Mouse (Mus musculus) spleen, postnatal 10 days (tissue): Measurements from ENCODE around the gene Prkce.

Source experiments
- DNase-seq, 2 experiments: peaks; one replicate each; pipeline ENCODE4 v3.0.0; 2021 to 2022; ENCODE audit warnings: low spot score in 2 of 2

The Prkce gene

DNA sequence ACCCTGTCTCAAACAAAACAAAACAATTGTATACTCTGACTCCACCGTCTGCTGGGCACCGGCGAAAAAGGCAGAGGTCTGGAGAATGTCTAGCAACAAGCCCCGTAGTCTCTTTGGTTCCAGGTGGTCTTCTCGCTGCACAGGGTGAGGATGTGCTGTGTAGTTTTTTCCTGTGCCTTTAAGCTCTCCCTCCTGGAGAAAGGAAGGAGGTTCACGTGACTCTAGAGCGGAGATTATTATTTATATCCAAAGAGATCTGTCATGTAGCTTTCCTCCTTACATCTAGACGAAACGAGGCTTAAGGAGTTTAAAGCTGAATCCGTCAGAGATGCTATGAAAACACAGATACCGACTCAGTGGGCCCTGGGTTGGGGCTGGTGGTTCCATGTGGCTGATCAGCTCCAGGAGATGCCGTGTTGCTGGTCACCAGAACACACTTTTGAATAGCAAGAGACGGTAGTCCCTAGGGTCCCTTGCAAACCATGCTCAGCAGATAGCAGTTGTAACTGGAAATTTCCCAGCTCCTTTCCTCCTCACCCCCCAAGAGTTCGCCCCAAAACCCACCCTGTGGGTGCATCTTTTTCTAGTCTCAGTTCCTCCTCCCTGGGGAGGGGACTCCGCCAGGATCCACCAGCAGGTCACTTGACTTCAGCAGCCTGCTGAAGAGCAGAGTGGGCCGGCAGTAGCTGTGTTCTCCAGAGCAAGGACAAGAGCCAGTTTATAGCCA is 196.9 kb downstream of the Prkce start:
- DNase-seq: no peak

DNA sequence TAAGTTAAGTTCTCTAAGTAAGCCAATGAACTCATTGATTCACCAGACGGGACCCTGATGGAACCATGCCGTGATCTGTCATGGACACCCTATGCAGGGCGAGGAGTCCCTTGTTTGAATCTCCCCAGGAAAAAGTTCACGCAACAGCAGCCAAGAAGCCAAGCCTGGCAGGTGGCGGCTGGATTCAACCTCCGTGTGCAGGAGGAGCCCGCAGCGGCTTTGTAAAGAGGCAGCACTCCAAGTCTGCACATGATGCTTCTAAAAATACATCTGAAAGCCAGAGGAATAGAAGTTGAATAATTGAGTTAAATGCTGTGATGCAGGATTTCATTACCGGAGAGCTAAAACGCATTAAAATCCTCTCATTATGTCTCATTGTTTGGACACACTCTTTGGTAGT is 199.3 kb downstream of the Prkce start:
- no peak for DNase-seq

DNA sequence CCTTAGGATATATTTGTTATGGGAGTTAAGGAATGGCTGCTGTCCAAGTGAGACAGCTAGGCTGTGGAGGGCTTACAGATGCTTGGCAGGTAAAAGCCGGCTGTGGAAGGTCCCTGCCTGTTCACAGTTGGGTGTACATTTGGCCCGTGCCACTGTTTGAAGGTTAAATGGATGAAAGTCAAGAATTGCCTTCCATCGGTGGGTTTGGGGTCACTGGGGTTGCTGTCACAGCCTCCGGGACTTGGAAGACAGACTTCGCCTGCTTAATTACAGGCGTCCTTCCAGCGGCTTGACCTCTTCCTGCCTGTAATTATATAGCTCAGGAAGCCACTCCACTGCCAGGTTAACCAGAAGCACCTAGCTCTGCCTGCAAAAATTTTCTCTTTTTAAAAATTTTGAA is 200.1 kb downstream of the Prkce start:
- no peak for DNase-seq

DNA sequence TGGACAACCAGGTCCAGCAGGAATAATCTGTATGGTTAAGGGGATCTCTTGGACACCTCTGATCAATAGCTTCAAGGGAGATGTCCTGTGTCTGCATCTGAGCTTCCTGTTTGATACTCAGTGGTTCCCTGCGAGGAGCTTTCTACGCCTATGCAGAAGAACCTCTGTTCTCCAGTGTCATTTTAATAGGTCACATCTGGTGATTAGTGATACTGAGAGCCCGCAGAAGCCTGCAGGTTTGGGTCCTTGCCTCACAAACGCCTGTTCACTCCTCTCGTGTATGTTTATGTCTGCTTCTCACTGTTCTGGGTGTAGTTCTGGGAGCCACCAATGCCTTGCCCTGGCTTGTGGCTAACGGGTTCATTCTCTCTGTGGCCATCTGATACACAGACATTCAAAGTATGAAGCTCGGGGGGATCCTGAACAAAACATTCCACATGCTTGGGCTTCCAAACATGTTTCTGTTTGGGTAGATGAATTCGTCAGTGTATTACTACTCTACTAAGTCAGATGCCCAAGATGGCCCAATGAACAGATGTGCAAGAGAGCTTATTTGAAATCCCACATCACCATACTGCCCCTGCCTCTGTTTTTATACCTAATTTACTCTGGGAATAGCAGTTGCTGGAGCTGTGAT is 202.6 kb downstream of the Prkce start:
- no peak for DNase-seq

DNA sequence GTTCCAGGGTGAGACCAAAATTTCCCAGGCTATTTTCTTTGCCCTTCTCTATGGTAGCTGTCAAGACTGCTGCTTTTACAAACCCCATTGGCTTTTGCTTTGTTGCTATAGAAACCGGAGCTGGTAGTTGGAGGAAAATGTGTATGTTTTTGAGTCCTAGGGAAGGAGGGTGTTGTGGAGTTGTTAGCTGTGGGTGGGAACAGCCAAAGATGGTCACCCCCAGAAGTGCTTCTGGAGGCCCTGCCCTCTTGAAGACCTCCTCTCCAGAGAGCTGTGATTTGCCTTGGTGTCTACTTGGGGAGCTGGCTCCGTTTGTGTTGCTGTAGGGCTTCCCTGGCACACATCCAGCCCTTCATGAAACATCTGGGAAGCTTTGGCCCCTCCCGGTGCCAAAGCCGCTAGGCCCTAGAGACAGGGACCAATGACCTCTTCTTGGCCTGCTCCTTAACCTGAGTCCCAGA is 203.5 kb downstream of the Prkce start:
- no peak for DNase-seq

DNA sequence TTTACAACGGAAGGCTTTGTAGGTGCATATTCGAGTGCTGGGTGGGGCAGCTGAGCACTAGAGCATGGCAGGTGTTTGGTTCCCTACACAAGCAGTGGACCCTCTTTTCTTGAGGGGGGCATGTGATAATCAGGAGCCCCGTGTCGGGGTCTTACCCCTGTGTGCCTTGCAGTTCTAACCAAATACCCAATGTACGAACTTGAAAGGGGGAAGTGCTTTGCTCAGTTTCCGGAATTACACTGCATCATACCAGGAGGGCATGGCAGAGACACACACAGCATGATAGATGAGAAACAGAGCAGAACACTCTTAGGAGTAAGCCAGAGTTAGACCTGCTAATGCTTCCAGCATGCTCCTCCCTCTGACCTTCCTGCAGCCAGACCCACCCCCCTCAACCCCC is 208.8 kb downstream of the Prkce start:
- DNase-seq: no peak

DNA sequence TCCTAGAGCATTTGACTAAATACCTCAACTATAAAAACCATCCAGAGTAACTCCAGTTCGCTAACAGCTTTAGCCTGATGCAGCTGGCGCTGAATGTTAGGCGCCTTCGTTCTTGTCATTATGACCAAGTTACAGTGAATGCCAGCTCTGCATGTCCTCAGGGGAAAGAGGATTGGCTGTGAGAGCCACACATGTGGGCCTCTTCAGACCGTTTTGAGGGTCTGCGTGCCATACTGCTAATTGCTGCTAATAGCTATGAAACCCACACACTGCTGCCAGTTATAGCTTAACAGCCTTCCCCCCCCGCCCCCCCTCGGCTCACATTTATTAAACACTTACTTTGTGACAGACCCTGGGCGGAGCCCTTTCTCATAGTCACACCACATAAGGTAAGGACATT is 210.3 kb downstream of the Prkce start:
- DNase-seq: no peak

DNA sequence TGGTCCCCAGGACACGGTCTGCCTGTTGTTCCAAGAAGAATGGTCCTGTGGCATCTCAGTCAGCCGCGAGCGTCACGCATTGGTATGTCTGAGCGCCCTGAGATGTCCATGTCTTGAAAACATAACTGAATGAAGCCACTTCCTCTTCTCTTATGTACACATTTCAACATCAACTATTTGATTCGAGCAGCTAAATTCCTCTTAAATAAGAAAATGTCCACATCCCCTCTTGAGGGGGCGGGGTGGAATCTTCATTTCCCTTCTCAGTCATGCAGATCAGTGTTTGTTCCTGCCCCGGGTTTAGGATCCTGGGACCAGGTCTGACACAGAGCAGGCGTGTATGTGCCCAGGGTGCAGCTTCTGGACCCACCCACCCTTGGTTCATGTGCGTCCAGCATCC is 211.0 kb downstream of the Prkce start:
- peak in 1 of 2 experiments; percentile 35 for DNase-seq

DNA sequence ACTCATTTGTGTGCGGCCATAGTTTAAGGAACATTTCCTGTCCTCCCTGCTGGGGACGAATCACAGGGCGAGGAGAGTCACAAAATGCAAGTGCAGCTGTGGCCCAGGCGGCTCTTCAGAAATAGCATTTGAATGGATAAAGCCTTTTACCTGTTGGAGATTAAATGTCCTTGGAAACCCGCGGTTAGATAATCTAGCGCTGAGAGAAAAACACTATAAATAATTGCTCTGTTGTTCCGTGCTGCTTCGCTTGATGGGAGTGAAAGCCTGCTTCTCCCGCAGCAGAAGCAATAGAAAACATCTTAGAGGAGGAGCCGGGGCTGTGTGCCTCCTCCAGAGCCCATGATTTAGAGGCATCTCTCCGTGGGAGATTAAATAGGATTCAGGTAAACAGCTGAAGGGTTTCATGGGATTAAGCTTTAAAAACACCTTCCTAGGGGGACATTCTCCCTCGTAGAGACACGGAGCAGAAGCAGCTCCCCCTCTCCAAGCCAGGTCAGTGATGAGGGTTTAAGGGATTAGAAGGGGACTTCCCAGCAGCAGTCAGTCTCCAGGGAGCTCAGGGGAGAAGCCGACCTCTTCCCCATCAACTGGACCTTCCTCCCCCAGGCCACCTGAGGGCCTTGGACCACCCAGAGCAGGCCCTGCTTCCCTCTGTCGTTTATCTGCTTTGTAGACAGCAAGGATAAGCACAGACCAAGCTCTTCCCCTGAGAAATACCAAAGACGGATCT is 212.0 kb downstream of the Prkce start:
- no peak for DNase-seq

DNA sequence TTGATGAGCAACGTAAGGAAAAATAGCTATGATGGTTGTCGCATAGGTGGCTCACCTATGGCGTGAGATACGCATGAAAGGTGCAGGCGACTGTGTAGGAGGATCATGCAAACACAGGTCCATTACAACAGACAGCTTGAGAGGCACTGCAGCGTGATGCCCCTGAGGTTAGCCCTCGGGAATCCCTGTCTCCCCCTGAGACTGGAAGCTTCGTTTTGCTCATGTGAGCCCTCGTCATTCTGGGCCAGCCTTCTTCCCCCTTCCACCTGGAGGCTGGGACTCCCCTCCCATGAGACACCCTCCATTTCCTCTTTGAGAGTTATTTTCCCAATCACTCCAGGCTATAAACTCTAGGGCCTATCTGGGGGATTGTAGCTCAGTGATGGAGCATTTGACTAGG is 213.9 kb downstream of the Prkce start:
- no peak for DNase-seq

DNA sequence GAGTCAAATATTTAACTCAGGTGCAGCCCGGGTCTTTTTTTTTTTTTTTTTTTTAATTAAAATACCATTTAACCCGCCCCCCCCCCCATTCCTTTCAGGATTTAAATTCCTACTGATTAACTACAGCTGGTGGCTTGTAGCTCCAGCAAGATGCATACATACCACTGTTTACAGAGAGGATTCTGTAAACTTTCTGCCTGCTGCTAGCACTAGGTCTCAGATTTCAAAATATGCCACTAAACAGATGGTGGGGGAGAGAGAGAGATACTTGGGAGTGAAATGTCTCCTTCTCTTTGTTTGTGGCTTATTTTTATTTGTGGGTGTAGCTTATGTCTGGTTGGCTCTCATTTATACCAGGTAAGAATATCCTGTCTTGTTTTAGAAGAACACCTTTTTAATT is 215.3 kb downstream of the Prkce start:
- DNase-seq: no peak

DNA sequence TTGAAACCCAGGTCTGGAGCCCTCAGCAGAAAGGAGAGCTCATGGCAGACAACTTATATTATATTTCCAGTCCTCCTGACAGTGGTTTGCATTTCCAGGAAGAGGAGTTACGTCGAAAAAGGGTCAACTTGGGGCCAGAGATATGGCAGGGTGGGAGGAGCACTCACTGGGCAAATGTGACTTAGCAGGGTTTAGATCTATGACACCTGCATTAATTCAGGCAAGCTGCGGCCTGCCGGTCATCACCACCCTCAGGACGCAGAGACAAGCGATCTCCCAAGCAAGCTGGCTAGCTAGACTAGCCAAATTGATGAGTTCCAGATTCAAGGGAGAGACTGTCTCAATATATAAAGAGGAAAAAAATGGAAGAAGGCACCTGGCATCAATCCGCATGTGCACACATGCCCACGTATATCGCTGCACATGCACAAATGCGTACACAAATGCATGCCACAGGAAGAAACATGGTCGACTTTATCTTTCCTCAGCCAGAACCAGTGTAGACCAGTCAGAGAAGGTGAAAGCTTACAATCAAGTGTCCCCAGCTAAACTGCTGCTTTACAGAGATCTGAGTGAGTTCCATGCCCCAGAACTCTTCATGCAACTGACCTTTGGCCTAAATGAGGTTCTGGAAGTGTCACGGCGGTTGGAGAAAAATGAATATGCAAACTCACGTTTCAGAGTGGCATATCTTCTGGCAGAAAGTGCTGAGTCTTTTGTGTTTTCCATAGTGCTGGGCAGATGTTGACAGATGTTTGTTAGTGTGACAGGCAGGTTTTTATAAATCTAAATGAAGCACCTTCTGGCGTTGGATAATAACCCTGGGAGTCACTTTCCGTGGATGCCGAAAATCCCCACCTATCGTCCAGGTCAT is 216.4 kb downstream of the Prkce start:
- DNase-seq: no peak

DNA sequence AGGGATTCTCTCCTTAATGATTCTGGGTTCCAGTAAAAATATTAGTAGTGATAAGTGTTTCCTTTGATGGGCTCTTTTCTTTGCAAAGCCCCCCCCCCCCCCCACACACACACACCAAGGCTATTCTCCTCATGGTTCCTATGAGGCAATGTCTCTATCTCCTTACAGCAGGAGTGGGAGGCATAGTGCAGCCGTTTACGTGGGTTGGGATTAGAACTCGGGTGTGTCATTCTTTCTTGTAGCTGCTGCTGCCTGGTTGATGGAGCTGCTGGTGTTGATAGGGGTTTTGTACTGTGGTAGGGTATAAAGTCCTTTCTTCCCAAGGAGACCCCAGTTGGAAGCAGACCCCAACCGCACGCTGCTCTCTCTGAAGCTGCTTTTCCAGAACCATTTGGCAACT is 224.9 kb downstream of the Prkce start:
- no peak for DNase-seq

DNA sequence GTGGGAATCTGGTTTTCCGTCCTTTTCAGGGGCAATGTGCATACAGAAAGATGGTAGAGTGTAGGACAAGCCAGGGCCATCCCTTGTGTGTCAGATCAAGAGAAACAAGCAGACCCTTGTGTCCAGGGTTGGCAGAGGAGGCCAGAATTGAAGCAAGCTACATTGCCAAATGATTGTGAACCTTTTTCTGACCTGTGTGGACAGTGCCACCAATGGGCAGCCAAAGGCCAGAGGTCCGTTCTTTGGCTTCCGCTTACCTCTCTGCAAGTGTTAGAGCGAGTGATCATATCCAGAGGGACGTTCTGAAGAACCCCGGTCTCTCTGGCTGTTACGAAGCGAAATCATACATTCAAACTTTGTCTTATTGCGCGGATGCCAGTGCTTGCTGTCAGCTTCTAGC is 225.6 kb downstream of the Prkce start:
- no peak for DNase-seq

DNA sequence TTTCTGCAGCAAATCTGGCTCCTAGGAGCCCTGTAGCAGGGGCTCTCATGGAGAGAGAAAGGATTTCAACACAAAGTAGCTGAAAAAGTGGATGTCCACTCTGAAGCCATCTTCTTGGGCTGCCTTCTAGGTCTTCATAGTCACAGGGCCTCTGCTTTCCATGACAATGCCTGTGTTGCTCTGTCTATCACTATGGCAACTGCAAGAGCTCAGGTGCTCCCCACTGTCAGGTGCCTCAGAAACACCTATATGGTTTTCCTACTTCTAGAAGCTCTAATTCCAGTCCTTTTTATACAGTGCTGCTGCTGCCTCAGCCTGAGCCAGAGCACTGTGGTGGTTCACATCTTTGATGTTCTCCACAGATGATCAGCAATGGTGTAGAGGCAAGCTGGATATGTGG is 229.5 kb downstream of the Prkce start:
- no peak for DNase-seq

DNA sequence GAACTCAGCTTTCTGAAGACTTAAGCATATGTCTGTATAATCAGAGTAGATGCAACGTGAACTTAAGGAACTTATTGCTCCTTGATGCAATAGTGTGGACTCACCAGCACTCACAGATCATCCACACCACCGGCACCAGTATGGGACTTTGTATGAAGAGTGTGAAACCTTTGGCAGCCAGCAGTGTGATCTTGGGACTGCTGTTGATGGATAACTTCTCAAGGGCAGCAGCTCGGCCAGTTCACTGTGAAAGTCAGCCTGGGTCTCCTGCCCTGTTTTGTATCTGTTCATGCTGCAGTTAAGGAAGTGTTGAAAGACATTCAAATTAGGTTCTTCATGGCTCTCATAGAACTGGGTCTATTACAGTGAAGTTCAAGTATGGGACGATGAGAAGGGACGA is 230.1 kb downstream of the Prkce start:
- no peak for DNase-seq

DNA sequence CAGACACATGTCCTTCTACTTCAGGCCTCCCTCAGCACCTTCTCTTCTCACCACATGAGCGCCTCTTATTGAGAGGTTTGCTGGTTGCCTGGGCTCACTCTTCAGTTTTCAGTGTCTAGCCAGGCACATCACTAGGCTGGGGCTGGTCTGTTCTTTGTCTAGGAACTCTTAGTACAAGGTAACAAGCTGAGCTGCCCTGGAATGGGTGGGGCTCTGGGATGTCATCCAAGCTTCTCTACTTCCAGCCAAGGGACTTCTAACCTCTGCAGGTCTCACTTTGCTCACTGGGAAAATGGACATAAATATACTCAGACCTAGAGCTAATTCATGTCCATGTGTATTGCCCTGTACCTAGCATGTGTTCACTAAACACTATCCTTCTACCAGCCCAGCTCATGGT is 230.6 kb downstream of the Prkce start:
- DNase-seq: no peak

DNA sequence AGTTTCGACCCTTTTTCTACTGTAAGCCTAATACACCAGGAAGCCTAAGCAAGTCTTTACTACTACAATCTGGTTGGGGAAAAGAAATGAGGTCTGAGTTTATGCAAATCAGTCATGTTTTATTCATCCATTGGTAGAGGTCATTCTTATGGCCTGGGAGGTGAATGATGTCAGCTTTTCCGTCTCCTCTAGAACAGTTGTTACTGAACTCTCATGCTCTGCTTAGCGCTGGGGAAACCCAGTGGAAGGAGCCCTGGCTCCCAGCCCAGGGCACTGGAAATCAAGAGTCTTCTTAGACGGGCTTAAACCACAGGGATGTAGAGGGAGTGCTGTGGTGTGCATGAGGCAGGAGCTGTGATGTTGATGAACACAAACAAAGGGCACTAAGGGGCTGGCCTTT is 232.4 kb downstream of the Prkce start:
- DNase-seq: no peak

DNA sequence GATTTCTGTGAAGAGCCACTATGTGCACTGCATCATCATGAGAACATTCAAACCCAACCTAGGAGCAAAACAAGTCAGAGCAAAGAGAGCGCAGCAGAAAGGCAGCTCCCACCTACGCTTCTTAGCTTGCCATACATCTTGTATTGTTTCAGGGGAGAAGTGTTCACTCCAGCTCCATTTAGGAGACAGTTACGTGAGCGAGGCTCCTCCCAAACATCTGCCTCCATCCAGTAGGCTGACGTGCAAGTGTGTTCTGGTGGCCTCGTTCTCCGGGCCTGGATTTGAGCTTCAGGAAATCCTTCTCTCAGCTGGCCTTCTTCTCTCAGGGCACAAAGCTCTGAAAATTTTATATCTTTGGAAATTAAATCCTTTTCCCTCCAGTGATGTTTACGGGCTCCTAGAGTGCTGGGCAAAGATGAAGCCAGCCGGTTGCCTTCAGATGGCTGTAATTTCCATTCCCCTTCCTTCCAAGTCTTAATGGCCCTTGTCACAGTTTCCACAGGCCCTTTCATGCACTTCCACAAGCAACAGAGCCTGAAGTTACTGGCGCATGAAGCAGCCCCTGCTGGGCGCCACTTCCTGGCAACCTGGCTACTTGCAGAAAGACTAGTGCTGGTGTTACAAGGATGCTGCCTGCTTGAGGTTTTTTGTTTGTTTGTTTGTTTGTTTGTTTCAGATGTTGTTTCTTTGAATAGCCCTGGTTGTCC is 237.4 kb downstream of the Prkce start:
- DNase-seq: no peak

DNA sequence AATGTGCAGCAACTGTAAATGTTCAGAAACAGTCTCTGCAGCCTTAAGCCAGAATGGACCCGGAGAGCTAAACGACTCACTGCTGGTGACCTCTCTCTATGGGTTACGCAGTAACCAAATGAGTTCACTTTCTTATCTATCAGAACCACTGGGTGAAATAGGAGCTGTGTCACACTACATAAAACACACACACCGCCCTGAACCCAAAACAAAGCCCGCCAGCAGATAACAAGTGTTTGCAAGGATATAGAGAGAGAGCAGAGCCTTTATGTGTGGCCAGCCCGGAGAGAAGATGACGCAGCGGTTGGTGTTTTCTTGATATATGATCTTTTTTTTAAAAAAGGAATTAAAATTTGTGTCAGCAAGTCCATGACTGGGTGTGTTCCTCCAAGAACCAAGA is 238.1 kb downstream of the Prkce start:
- no peak for DNase-seq

DNA sequence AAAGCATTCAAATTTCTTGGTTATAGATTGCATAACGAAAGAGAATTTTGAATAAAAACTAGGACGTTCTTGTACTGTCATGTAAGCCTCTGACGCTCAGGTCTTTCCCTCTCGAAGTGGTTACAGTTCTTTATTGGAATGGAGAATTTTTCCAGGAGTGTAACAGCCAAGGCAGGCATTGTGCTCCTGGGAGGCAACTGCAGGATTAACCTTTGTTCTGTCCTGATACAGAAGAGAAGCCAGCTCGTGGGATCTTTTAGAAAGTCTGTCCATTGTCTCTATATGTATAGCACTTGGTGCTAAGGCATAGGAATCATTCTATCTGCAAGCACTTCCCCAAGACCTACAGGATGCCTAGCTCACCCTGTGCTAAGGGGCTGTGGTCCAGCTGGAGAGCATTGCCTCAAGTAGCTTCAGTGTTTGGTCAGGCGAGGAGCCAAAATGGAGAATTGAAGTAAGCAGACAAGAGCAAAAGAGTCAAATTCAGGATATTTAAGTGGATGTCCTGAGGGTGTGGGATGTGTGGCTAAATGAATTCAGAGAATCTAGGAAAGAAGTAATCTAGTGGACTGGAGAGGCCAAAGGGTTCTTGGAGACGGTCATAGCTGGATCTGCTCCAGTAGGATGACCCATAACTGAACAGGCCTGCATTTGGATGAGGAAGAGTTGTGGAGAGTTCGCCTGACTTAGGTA is 240.5 kb downstream of the Prkce start:
- no peak for DNase-seq
